Mouse (Mus musculus) MEL (cell line): ENCODE data around the gene Wdr5.

ENCODE experiments used
- BHLHE40 ChIP-seq: IDR thresholded peaks from 2 replicates; pipeline ENCODE4 v1.6.1; 2012; ENCODE audit warnings: low read depth, mild to moderate bottlenecking, inconsistent platforms, low read length, improper control_type of control experiment, borderline replicate concordance
- E2F4 ChIP-seq: IDR thresholded peaks from 2 replicates; pipeline ENCODE4 v1.6.1; 2011; ENCODE audit warnings: low read depth, low read length, improper control_type of control experiment, borderline replicate concordance
- GABPA ChIP-seq: IDR thresholded peaks from 2 replicates; pipeline ENCODE4 v1.6.1; 2012; ENCODE audit warnings: low read depth, mild to moderate bottlenecking, inconsistent platforms, low read length, improper control_type of control experiment, moderate library complexity

GRCm38 (mm10) chr2:27564694-27565093 is 49.7 kb downstream of the Wdr5 start:
- TF ChIP-seq GABPA, result no peak
- no peak for TF ChIP-seq BHLHE40
- no peak for TF ChIP-seq E2F4
